Mouse (Mus musculus) intestine, embryonic 15.5 days (tissue): ENCODE results near the gene Polq. TPM values are rescaled to one million over a fixed set of nuclear protein-coding genes. Genes with fewer than 3 reads are reported as not detected.
A peak's percentile ranks its signal among the peaks of the same experiment; 100 is the strongest.

ENCODE experiments used
- ATAC-seq: fragments of 200-750 bp; cut with Nextera tagmentation; 2 replicates; pipeline ENCODE4 v1.8.0; 2017; ENCODE audit warnings: moderate TSS enrichment, moderate library complexity
- H3K27ac ChIP-seq: fragments of 300-500 bp; sonication (generic); 2 replicates; pipeline ENCODE4 v1.5.1; 2015; ENCODE audit warnings: mild to moderate bottlenecking, inconsistent platforms
- H3K27me3 ChIP-seq: fragments of 300-500 bp; sonication (generic); replicated peaks from 2 replicates; pipeline ENCODE4 v1.6.1; 2015; ENCODE audit warnings: inconsistent platforms
- H3K36me3 ChIP-seq: fragments of 300-500 bp; sonication (generic); 2 replicates; pipeline ENCODE4 v1.6.1; 2015; ENCODE audit warnings: inconsistent platforms
- H3K4me1 ChIP-seq: fragments of 300-500 bp; sonication (generic); replicated peaks from 2 replicates; pipeline ENCODE4 v1.6.1; 2015; ENCODE audit warnings: inconsistent platforms
- H3K4me2 ChIP-seq: fragments of 300-500 bp; sonication (generic); replicated peaks from 2 replicates; pipeline ENCODE4 v1.6.1; 2015; ENCODE audit warnings: mild to moderate bottlenecking, inconsistent platforms
- H3K4me3 ChIP-seq: fragments of 300-500 bp; sonication (generic); replicated peaks from 2 replicates; pipeline ENCODE4 v1.5.1; 2015; ENCODE audit warnings: inconsistent platforms
- H3K9ac ChIP-seq: fragments of 300-500 bp; sonication (generic); 2 replicates; pipeline ENCODE4 v1.6.1; 2015; ENCODE audit warnings: inconsistent platforms
- H3K9me3 ChIP-seq: fragments of 300-500 bp; sonication (generic); 2 replicates; pipeline ENCODE4 v1.6.1; 2016; ENCODE audit warnings: inconsistent platforms
- WGBS: fragments of 180-500 bp; shearing (Covaris S2); methylation state at CpG from one replicate; pipeline ENCODE4 v1.1.7; 2015; 5-methylcytosine and 5-hydroxymethylcytosine counted together
- polyA plus RNA-seq: library from polyadenylated mRNA; unstranded; fragments of >200 nt; fragmentation: Nextera tagmentation; extraction: Ambion mirVana; gene quantifications from 2 replicates; pipeline ENCODE4 v1.2.1, GENCODE M21; 2015

Polq gene
- polyA plus RNA-seq, 1 experiment from 2014 or later = 5.3 TPM

DNA sequence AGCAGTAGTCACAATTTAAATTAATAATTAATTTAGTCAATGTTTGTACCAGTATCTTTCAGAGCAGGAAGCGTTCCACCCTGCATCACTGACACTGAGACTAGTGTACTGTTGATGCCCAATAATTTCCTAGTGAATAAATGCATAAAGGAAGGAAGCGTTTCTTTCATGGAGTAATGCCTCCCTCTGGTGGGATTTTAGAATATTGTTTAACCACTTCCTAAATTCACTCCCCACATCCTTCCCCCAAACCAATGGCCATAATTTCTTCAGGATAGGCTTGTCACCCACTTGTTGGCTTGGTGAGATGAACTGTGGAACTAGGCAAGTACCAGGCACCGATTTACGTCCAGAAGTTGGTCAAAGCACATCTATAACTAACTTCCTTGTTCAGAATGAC, 1.2 kb upstream of the Polq start:
- Histone ChIP-seq H3K9me3 (no peaks in the 10 kb centered on the region), H3K27me3 (no peaks in the 10 kb centered on the region), H3K9ac (no peak overlapping the region), H3K4me3 (no peak overlapping the region), H3K4me2 (no peak overlapping the region), H3K4me1 (no peaks in the 10 kb centered on the region), H3K27ac (no peak overlapping the region), H3K36me3 (no peaks in the 10 kb centered on the region)
- 60% methylated on average over 4 of the region's 4 CpGs for WGBS
- peak; percentile 11; the same call in 1 of the 2 replicates for ATAC-seq

DNA sequence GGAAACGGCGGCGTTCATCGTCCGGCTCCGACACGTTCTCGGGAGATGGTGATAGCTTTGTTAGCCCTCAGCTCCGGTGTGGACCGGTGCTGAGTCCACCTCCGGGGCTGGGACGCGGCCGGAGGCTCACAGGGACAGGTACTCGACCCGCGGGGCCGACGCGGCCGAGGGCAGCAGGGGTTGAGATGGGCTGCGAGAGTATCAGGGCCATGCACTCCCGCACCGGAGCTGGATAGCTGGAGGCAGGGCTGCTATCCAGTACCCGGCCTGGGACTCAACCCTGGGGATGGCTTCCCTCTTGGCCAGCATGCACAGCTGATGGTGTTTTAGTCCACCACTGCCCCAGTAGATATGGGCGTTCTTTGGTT, 320 bp downstream of the Polq start:
- H3K4me2 ChIP-seq = peak overlapping the region; percentile 84
- 0% methylated on average over 26 of the region's 26 CpGs for WGBS
- peak overlapping the region; percentile 83 for H3K4me3 ChIP-seq
- H3K9ac ChIP-seq = peak overlapping the region; percentile 57
- ATAC-seq = peak; percentile 81
- H3K4me1 ChIP-seq = no peaks in the 10 kb centered on the region
- H3K36me3 ChIP-seq = no peaks in the 10 kb centered on the region
- no peaks in the 10 kb centered on the region for H3K9me3 ChIP-seq
- no peak overlapping the region for H3K27ac ChIP-seq
- no peaks in the 10 kb centered on the region for H3K27me3 ChIP-seq

DNA sequence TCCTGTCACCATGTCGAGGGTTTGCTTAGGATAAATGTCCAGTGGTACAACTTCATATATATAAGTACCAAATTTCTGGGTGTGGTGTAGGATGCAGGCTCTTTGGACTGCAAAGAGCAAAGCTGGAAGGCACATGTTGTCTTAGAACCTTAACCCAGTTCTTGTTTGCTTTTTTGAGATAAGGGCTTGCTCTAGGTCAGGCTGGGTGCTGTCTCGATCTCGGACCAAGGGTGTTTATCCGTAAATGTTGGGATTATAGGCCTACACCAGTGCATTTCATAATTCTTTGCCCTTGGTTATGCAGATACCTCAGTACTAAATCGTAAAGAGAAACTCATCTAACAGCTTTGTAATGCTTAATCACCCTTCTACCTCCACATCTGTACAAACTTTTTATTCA, 750 bp downstream of the Polq start:
- WGBS = 46% methylated on average over 5 of the region's 5 CpGs
- H3K36me3 ChIP-seq = no peaks in the 10 kb centered on the region
- no peak for ATAC-seq

DNA sequence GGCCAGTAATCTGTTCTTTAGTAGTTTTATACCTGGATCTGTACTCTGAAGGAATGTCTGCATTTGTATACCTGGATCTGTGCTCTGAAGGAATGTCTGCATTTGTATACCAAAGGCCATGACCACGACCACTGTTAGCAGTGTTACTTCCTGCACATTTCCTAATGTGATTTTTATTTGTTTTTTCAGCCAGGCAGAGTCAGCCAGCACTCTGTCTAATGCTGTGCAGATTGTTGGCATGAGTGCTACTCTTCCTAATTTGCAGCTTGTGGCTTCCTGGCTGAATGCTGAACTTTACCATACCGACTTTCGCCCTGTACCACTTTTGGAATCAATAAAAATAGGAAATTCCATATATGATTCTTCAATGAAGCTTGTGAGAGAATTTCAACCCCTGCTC, 16.0 kb downstream of the Polq start:
- WGBS = 71% methylated on average over 3 of the region's 3 CpGs
- ATAC-seq = no peak
- Histone ChIP-seq H3K27me3 (no peaks in the 10 kb centered on the region), H3K4me3 (no peak overlapping the region), H3K9ac (no peak overlapping the region), H3K4me2 (no peak overlapping the region), H3K27ac (no peak overlapping the region), H3K4me1 (no peaks in the 10 kb centered on the region), H3K9me3 (no peaks in the 10 kb centered on the region), H3K36me3 (no peaks in the 10 kb centered on the region)

More for the DNA sequence above, 750 bp downstream of the Polq start:
- Histone ChIP-seq H3K9me3 (no peaks in the 10 kb centered on the region), H3K9ac (peak overlapping the region; percentile 57), H3K27me3 (no peaks in the 10 kb centered on the region), H3K4me3 (peak overlapping the region; percentile 83), H3K4me2 (peak overlapping the region; percentile 84), H3K4me1 (no peaks in the 10 kb centered on the region), H3K27ac (no peak overlapping the region)

DNA sequence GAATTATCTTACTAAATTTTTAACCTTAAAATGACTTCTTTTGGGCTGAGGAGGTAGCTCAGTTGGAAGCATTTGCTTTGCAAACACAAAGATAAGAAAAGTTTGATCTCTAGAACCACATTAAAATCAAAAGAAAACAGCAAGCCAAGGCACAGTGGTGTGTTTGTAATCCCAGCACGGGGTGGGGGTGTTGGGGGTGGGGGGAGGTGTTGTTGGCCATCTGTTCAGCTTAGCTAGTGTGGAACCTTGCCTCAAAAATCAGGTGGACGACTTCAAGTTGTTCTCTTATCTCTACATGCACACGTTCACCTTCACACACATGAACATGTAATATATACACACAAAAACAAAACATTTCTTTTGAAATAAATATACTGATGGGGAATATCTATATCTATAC, 20.4 kb downstream of the Polq start:
- Histone ChIP-seq H3K27me3 (no peaks in the 10 kb centered on the region), H3K27ac (no peak overlapping the region), H3K36me3 (0 out of 2 replicates have a peak, but pooled peaks cover 4% of the 10 kb centered on the region), H3K9me3 (no peaks in the 10 kb centered on the region), H3K9ac (no peak overlapping the region), H3K4me2 (no peak overlapping the region), H3K4me1 (no peaks in the 10 kb centered on the region), H3K4me3 (no peak overlapping the region)
- 68% methylated on average over 3 of the region's 3 CpGs for WGBS
- ATAC-seq = no peak

DNA sequence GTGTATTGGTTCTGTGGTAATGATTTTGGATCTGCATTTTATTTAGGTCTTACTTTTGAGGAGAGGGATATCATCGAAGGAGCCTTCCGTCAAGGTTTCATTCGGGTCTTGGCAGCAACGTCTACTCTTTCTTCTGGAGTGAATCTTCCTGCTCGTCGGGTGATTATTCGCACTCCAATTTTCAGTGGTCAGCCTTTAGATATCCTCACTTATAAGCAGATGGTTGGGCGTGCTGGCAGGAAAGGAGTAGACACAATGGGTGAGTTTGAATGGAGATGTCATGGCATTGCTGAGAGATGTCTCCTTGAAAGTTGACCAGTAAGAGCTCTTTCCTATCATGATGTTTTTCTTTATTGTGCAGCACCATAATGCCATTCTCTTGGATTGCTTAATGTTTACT, 23.2 kb downstream of the Polq start:
- Histone ChIP-seq H3K4me3 (no peak overlapping the region), H3K4me2 (no peak overlapping the region), H3K27me3 (no peaks in the 10 kb centered on the region), H3K27ac (no peak overlapping the region), H3K36me3 (0 out of 2 replicates have a peak, but pooled peaks cover 4% of the 10 kb centered on the region), H3K4me1 (no peaks in the 10 kb centered on the region), H3K9ac (no peak overlapping the region), H3K9me3 (no peaks in the 10 kb centered on the region)
- 95% methylated on average over 8 of the region's 8 CpGs for WGBS
- no peak for ATAC-seq

DNA sequence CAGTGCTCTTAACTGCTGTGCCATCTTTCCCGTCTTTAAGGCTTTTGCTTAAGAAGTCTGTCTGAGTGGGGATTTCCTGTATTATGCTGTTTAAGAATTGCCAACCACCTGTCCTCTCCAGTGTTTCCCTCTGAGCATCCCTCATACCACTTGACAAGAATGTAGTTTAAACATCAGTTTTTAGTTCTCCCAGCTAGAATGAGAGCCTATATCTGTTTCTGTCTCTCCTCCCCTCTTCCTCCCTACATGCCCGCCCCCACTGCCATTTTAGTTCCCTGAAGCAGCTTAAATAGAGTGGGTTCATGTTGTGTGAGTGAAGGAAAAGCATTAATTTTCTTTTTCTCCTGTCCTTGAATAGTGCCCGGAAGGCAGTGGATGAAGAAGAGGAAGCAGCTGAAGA, 48.0 kb downstream of the Polq start:
- ATAC-seq = no peak
- Histone ChIP-seq H3K27ac (no peak overlapping the region), H3K4me1 (no peaks in the 10 kb centered on the region), H3K36me3 (peaks cover 11% of the 10 kb centered on the region; the same call in 1 of the 2 replicates), H3K4me3 (no peak overlapping the region), H3K9me3 (no peaks in the 10 kb centered on the region), H3K27me3 (no peaks in the 10 kb centered on the region), H3K9ac (no peak overlapping the region), H3K4me2 (no peak overlapping the region)
- 87% methylated on average over 3 of the region's 3 CpGs for WGBS

DNA sequence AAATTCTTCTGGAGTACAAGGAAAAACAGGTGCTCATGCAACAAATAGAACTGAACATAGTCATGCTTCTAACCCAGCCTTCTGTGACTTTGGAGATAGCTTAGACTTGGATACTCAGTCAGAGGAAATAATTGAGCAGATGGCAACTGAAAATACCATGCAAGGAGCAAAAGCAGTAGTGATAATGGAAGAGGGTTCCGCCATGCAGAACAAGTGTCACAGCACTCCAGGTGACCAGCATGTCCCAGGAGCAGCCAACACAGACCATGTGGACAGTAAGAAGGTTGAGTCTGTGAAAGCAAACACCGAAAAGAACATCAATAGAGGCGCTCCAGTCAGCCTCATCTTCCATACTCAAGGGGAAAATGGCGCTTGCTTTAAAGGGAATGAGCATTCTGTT, 49.7 kb downstream of the Polq start:
- H3K36me3 ChIP-seq = peaks cover 11% of the 10 kb centered on the region; the same call in 1 of the 2 replicates
- WGBS = 96% methylated on average over 4 of the region's 4 CpGs

DNA sequence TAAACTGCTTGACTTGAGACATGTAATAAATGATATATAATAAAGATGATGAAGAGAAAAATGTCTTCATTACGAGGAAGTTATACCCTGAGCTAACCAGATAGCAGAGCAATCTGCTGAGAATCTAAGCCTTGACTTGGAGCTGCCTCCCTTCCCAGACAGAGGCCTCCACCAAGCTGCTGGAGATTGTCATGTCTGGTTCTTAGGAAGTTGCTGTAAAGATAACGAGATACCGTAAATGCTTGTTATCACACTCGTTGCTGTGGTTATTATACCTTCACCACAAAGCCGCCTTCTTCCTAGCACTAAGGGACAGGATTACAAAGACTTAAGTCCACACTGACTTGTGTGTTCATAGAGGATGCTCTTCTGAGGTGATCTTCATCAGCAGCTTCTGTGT, 60.8 kb downstream of the Polq start:
- no peak for ATAC-seq
- H3K27me3 ChIP-seq = no peaks in the 10 kb centered on the region
- H3K4me1 ChIP-seq = no peaks in the 10 kb centered on the region
- H3K9me3 ChIP-seq = no peaks in the 10 kb centered on the region
- H3K4me3 ChIP-seq = no peak overlapping the region
- 70% methylated on average over 5 of the region's 5 CpGs for WGBS
- H3K36me3 ChIP-seq = no peaks in the 10 kb centered on the region
- H3K9ac ChIP-seq = no peak overlapping the region
- H3K27ac ChIP-seq = no peak overlapping the region
- no peak overlapping the region for H3K4me2 ChIP-seq

More for the DNA sequence above, 49.7 kb downstream of the Polq start:
- Histone ChIP-seq H3K27me3 (no peaks in the 10 kb centered on the region), H3K9ac (no peak overlapping the region), H3K4me2 (no peak overlapping the region), H3K4me1 (no peaks in the 10 kb centered on the region), H3K4me3 (no peak overlapping the region), H3K27ac (no peak overlapping the region), H3K9me3 (no peaks in the 10 kb centered on the region)
- no peak for ATAC-seq

DNA sequence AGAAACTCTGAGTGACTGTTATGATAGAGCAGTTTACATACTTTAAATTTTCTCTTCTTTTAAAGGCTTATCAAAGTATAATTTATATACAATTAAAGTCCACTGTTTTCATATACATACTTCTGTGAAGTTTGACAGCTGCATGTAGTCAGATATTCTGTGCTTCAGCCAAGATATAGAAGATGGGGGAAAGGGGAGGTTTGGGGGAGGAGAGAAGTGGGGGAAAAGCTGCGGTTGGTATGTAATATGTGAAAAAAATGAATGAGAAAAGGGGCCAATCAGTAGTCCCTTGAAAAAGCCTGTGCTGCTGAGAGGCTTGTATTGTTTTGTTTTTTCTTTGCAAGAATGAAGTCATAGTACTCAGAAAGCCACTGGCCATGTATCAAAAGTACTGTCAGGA, 78.1 kb downstream of the Polq start:
- Histone ChIP-seq H3K27me3 (no peaks in the 10 kb centered on the region), H3K36me3 (no peaks in the 10 kb centered on the region), H3K9ac (no peak overlapping the region), H3K27ac (no peak overlapping the region), H3K4me3 (no peak overlapping the region), H3K4me2 (no peak overlapping the region), H3K9me3 (no peaks in the 10 kb centered on the region), H3K4me1 (no peaks in the 10 kb centered on the region)
- ATAC-seq = peak; percentile 61
- WGBS = 48% methylated on average over 1 of the region's 1 CpGs

DNA sequence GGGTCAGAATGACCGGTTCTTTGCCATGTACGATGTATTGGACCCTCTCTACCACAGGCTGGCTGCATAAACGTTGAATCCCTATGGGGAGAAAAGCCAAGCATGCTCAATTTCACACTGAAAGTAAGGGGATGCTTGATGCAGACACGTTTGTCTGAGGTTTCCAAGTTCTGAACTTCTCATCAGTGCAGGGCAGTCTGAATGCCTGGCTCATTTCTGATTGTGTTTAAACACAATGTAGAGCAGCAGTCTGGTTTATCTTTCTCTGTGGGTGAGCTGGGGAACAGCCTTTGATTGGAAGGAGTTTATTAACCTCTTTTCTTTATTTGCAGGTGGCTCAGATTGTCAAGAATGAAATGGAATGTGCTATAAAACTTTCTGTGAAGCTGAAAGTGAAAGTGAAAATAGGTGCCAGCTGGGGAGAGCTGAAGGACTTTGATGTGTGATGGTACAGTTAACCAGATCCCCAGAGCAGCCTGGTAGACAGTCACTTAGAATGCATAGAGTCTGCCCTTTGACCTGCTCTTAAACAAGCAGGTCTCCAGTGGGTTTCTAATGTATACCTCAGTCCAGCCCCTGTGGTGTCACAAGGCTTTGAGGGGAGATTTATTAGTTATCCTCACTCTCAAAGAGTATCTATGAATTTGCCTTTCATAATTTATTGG, 82.7 kb downstream of the Polq start:
- Histone ChIP-seq H3K4me3 (no peak overlapping the region), H3K9ac (no peak overlapping the region), H3K4me1 (no peaks in the 10 kb centered on the region), H3K9me3 (no peaks in the 10 kb centered on the region), H3K27ac (no peak overlapping the region), H3K27me3 (no peaks in the 10 kb centered on the region), H3K4me2 (no peak overlapping the region), H3K36me3 (no peaks in the 10 kb centered on the region)
- WGBS = 78% methylated on average over 4 of the region's 4 CpGs
- no peak for ATAC-seq

DNA sequence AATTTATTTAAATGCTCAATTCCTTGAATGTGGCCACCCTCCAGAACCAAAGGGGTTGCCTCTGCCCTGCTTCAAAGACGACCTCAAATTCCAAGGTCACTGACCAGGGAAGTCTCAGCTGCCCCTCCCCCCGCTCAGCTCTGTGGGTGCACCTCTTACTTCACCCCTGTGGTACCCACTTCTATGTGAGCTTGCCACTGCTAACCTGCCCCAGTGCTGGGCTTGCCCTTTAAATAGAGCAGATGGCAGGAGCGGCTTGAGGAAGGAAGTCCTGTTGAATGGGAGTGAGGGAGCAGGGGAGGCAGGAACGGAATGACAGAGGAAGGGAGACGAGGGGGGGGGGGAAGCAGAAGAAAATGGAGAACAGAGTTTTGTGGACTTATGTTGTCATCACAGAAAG, 97.2 kb downstream of the Polq start:
- WGBS = 35% methylated on average over 5 of the region's 5 CpGs
- no peak for ATAC-seq

DNA sequence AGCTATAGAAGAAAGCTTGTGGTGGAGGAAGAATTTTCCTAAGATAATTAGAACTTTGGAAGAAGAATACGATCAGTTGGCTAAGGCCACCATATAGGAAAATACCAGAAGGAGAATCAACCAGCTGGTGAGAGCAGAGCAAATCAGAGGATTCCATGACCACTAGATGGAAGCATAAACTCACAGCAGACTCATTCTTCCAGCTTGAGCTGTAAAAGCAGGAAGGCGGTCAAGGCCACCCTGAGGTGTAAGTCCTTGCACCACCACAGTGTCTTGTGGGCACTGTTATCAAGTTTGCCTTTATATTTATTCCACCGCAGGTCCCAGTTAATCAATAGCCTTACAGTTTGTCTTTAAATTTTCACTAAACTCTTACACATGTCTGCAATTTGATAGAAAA, 97.7 kb downstream of the Polq start:
- Histone ChIP-seq H3K4me1 (no peaks in the 10 kb centered on the region), H3K4me2 (no peak overlapping the region), H3K4me3 (no peak overlapping the region), H3K9me3 (no peaks in the 10 kb centered on the region), H3K36me3 (no peaks in the 10 kb centered on the region), H3K9ac (no peak overlapping the region), H3K27me3 (no peaks in the 10 kb centered on the region), H3K27ac (no peak overlapping the region)
- WGBS = 36% methylated on average over 3 of the region's 3 CpGs
- ATAC-seq = peak; percentile 90

More for the DNA sequence above, 97.2 kb downstream of the Polq start:
- no peaks in the 10 kb centered on the region for H3K27me3 ChIP-seq
- H3K9me3 ChIP-seq = no peaks in the 10 kb centered on the region
- H3K27ac ChIP-seq = no peak overlapping the region
- H3K36me3 ChIP-seq = no peaks in the 10 kb centered on the region
- no peak overlapping the region for H3K9ac ChIP-seq
- no peak overlapping the region for H3K4me3 ChIP-seq
- H3K4me2 ChIP-seq = no peak overlapping the region
- no peaks in the 10 kb centered on the region for H3K4me1 ChIP-seq
